ENCODE assay signal across 16 mouse cellular contexts in genomic region chr4:47284311-47284710, GRCm38 (mm10).
A peak's percentile ranks its signal among the peaks of the same experiment; 100 is the strongest.
DNase-seq lines count a peak whose midpoint lies in the region; ATAC-seq and TF ChIP-seq lines count a peak whose summit lies in the region.
"Had no signal": no experiment of that assay in that cellular context is flagged by ENCODE, and none has a peak within 500 bp of the region (broad histone marks: within the 10 kb centered on the region; RNA-seq: fewer than 3 reads in every experiment).

No protein-coding gene starts in this region.

- H3K9me3 ChIP-seq in forebrain, embryonic 14.5 days (replicated peaks; ENCODE audit: control insufficient read depth, low read length), result no peaks in the 10 kb centered on the region
- no peaks in the 10 kb centered on the region for H3K9me3 ChIP-seq in forebrain, embryonic 15.5 days
- H3K9me3 ChIP-seq: hindbrain, embryonic 13.5 days; liver, embryonic 13.5 days; megakaryocyte, embryonic 14.5 days; neural tube, embryonic 12.5 days had no signal

- no peak overlapping the region for H3K4me3 ChIP-seq in forebrain, embryonic 14.5 days (ENCODE audit: low read depth, low read length)
- no peak overlapping the region for H3K4me3 ChIP-seq in forebrain, embryonic 15.5 days
- no peak overlapping the region for H3K4me3 ChIP-seq in thymus, adult 2 months (ENCODE audit: control insufficient read depth, insufficient read depth, low read length)
- H3K4me3 ChIP-seq: hindbrain, embryonic 13.5 days; liver, embryonic 13.5 days; megakaryocyte, embryonic 14.5 days; neural tube, embryonic 12.5 days had no signal

- TF ChIP-seq POLR2A in thymus, adult 2 months (IDR thresholded peaks at IDR 0.05; ENCODE audit: control insufficient read depth, extremely low read depth, insufficient read depth, low read length, poor library complexity), result no peak

- H3K4me2 ChIP-seq in forebrain, embryonic 14.5 days (ENCODE audit: low read length), result no peak overlapping the region
- no peak overlapping the region for H3K4me2 ChIP-seq in forebrain, embryonic 15.5 days (replicated peaks)
- H3K4me2 ChIP-seq: hindbrain, embryonic 13.5 days; liver, embryonic 13.5 days; neural tube, embryonic 12.5 days had no signal

- TF ChIP-seq CTCF in thymus, adult 2 months (IDR thresholded peaks at IDR 0.05; ENCODE audit: borderline replicate concordance, control insufficient read depth, extremely low read depth, insufficient read depth, low read length, poor library complexity), result no peak

- no peaks in the 10 kb centered on the region for H3K27me3 ChIP-seq in forebrain, embryonic 14.5 days (replicated peaks; ENCODE audit: control insufficient read depth, insufficient read depth, low read length)
- no peaks in the 10 kb centered on the region for H3K27me3 ChIP-seq in forebrain, embryonic 15.5 days
- no peaks in the 10 kb centered on the region for H3K27me3 ChIP-seq in thymus, adult 2 months (ENCODE audit: control insufficient read depth, insufficient read depth, low read length)
- H3K27me3 ChIP-seq: liver, embryonic 13.5 days; neural tube, embryonic 12.5 days had no signal

- ATAC-seq in forebrain, embryonic 14.5 days, result no peak
- ATAC-seq in forebrain, embryonic 15.5 days (replicated peaks), result no peak
- ATAC-seq: lung, postnatal 0 days had no signal

- WGBS in forebrain, embryonic 14.5 days, result 79% methylated on average over 6 of the region's 6 CpGs
- WGBS in forebrain, embryonic 15.5 days, result 69% methylated on average over 6 of the region's 6 CpGs
- WGBS in thymus, adult 2 months, result 58% methylated on average over 6 of the region's 6 CpGs

- DNase-seq in forebrain, embryonic 14.5 days (ENCODE audit: low spot score), result peak; percentile 22
- DNase-seq in thymus, adult 2 months, result no peak
- DNase-seq in thymus, postnatal 10 days (ENCODE audit: low spot score in 2 of 2), result no peak
- DNase-seq in cerebellum, postnatal 25 days, result peak; percentile 76
- no peak for DNase-seq in adrenal gland, postnatal 10 days
- no peak for DNase-seq in frontal cortex, adult 2 months (ENCODE audit: extremely low spot score in 1 of 2, low spot score in 1 of 2)
- DNase-seq: adrenal gland, adult 2 months; B cell, adult 2 months; kidney, adult 18-20 months; kidney, postnatal 36 days; liver, embryonic 13.5 days had no signal

- no peak overlapping the region for H3K9ac ChIP-seq in forebrain, embryonic 14.5 days (ENCODE audit: low read length)
- H3K9ac ChIP-seq in forebrain, embryonic 15.5 days (replicated peaks), result no peak overlapping the region
- H3K9ac ChIP-seq: hindbrain, embryonic 13.5 days; liver, embryonic 13.5 days; neural tube, embryonic 12.5 days had no signal

- H3K36me3 ChIP-seq in forebrain, embryonic 14.5 days (ENCODE audit: control insufficient read depth, insufficient read depth, low read length), result no peaks in the 10 kb centered on the region
- no peaks in the 10 kb centered on the region for H3K36me3 ChIP-seq in forebrain, embryonic 15.5 days
- no peaks in the 10 kb centered on the region for H3K36me3 ChIP-seq in thymus, adult 2 months (ENCODE audit: control insufficient read depth, insufficient read depth, low read length)
- H3K36me3 ChIP-seq: hindbrain, embryonic 13.5 days; liver, embryonic 13.5 days; neural tube, embryonic 12.5 days had no signal

- no peaks in the 10 kb centered on the region for H3K4me1 ChIP-seq in forebrain, embryonic 14.5 days (ENCODE audit: control insufficient read depth, insufficient read depth, low read length)
- H3K4me1 ChIP-seq in forebrain, embryonic 15.5 days, result peaks cover 4% of the 10 kb centered on the region; the same call in 1 of the 2 replicates
- H3K4me1 ChIP-seq in thymus, adult 2 months (replicated peaks; ENCODE audit: control insufficient read depth, insufficient read depth, low read length), result peaks cover 59% of the 10 kb centered on the region
- H3K4me1 ChIP-seq: neural tube, embryonic 12.5 days had no signal

- H3K27ac ChIP-seq in forebrain, embryonic 14.5 days (ENCODE audit: low read depth, low read length), result no peak overlapping the region
- H3K27ac ChIP-seq in forebrain, embryonic 15.5 days (replicated peaks), result no peak overlapping the region
- peak overlapping the region; percentile 25; the same call in 1 of the 2 replicates for H3K27ac ChIP-seq in thymus, adult 2 months (ENCODE audit: control insufficient read depth, insufficient read depth, low read length)
- H3K27ac ChIP-seq: hindbrain, embryonic 13.5 days; liver, embryonic 13.5 days; neural tube, embryonic 12.5 days had no signal

Comparison
In these comparisons a context has a peak if more than half of its experiments do, and no peak if none do; other contexts are left out.
1. DNase-seq: peak in forebrain, embryonic 14.5 days (single experiment) and cerebellum, postnatal 25 days (2 of 2); none in thymus, adult 2 months (single experiment), thymus, postnatal 10 days (0 of 2), adrenal gland, postnatal 10 days (single experiment) and frontal cortex, adult 2 months (0 of 2).